Mouse (Mus musculus) heart, postnatal 0 days (tissue): ENCODE measurements at regions not wholly inside any gene's neighbourhood (a gene's known extent, or its start where the extent isn't known, plus 50 kb on each side); places are given as distances from the start of the nearest gene placed in this dataset.

Source experiments
- CTCF ChIP-seq: IDR thresholded peaks from 2 replicates; pipeline ENCODE4 v1.5.1; 2016; ENCODE audit warnings: antibody characterized with exemption, control low read depth, low read depth
- EP300 ChIP-seq: IDR thresholded peaks from 2 replicates; pipeline ENCODE4 v1.6.1; 2016; ENCODE audit warnings: antibody characterized with exemption, low read depth

- TF ChIP-seq CTCF (no peak), EP300 (no peak)
Observed at GRCm38 (mm10) chr10:17531021-17531420, 192.0 kb upstream of the Cited2 start.
